Mouse (Mus musculus) 3T3-L1 (cell line): ENCODE results near the gene Syde2.
"Not testable (repeated sequence)": the region's sequence is repeated elsewhere in the genome, so short reads cannot be mapped to it uniquely, and the experiment has no call there.

Experiments used
- DNase-seq: peaks from one replicate; pipeline ENCODE4 v3.0.0-alpha.2; 2015; ENCODE audit warnings: low read depth, low spot score

Gene Syde2

GRCm38 (mm10) chr3:145965583-145965982 lies 22.1 kb upstream of the Syde2 start:
- DNase-seq = not testable (repeated sequence)

- no peak for DNase-seq
Observed at GRCm38 (mm10) chr3:145966806-145967205, 20.9 kb upstream of the Syde2 start.

- DNase-seq = no peak
Observed at GRCm38 (mm10) chr3:145969031-145969501, 18.6 kb upstream of the Syde2 start.

- no peak for DNase-seq
Observed at GRCm38 (mm10) chr3:145971501-145971900, 16.2 kb upstream of the Syde2 start.

- DNase-seq = peak; percentile 68
Observed at GRCm38 (mm10) chr3:145974986-145975385, 12.7 kb upstream of the Syde2 start.

- peak; percentile 13 for DNase-seq
Observed at GRCm38 (mm10) chr3:145985333-145985925, 2.2 kb upstream of the Syde2 start.

GRCm38 (mm10) chr3:145986317-145987001 lies 1.2 kb upstream of the Syde2 start:
- no peak for DNase-seq

GRCm38 (mm10) chr3:145987970-145988683 lies 457 bp downstream of the Syde2 start:
- peak; percentile 50 for DNase-seq

- peak; percentile 10 for DNase-seq
Observed at GRCm38 (mm10) chr3:145988684-145989575, 1.3 kb downstream of the Syde2 start.

- peak; percentile 32 for DNase-seq
Observed at GRCm38 (mm10) chr3:145989576-145990081, 2.0 kb downstream of the Syde2 start.

- no peak for DNase-seq
Observed at GRCm38 (mm10) chr3:145991130-145991529, 3.5 kb downstream of the Syde2 start.

GRCm38 (mm10) chr3:145991976-145992730 lies 4.5 kb downstream of the Syde2 start:
- DNase-seq = no peak

- peak; percentile 5 for DNase-seq
Observed at GRCm38 (mm10) chr3:145992796-145993195, 5.1 kb downstream of the Syde2 start.

- DNase-seq = no peak
Observed at GRCm38 (mm10) chr3:145993481-145994201, 6.0 kb downstream of the Syde2 start.

GRCm38 (mm10) chr3:145995489-145995888 lies 7.8 kb downstream of the Syde2 start:
- DNase-seq = peak; percentile 5

- not testable (repeated sequence) for DNase-seq
Observed at GRCm38 (mm10) chr3:145996539-145996938, 8.9 kb downstream of the Syde2 start.

- DNase-seq = no peak
Observed at GRCm38 (mm10) chr3:146004347-146005051, 16.8 kb downstream of the Syde2 start.

- no peak for DNase-seq
Observed at GRCm38 (mm10) chr3:146007872-146008271, 20.2 kb downstream of the Syde2 start.
